Mouse (Mus musculus): ENCODE measurements at regions not wholly inside any gene's neighbourhood (a gene's known extent, or its start where the extent isn't known, plus 50 kb on each side); places are given as distances from the start of the nearest gene placed in this dataset.

DNA sequence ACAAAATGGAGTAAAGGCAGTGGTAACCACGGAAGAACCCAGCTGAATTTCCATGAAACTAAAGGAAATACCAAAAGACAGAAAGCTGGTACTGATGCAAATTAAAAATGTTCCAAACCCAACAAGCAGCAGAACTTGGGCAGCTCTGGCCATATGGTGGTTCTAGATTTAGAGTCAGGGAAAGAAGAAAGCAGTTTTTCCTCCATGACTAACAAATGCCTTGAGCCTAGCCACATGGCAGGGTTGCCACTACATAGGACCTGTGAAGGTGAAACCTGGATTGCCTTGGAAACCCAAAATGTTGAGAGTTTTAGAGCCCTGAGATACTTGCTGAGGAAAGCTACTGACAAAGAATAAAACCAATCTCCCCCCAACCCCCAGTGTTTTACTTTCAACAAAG lies 701.5 kb upstream of the Foxg1 start:
- TF ChIP-seq CTCF (conservative IDR thresholded peaks at IDR 0.05; ENCODE audit: low read length): no peak
- TF ChIP-seq NANOG (IDR thresholded peaks at IDR 0.05; ENCODE audit: borderline replicate concordance, low read length): no peak
- no peak for TF ChIP-seq POU5F1 (IDR thresholded peaks at IDR 0.05; ENCODE audit: borderline replicate concordance, low read length)

All from E14TG2a.4 (cell line).